Mouse (Mus musculus): ENCODE data around the gene Rad51c. TPM values are rescaled to one million over a fixed set of nuclear protein-coding genes. Genes with fewer than 3 reads are reported as not detected.
A peak's percentile ranks its signal among the peaks of the same experiment; 100 is the strongest.
"Not testable (repeated sequence)": the region's sequence is repeated elsewhere in the genome, so short reads cannot be mapped to it uniquely, and the experiment has no call there.

The Rad51c gene
- polyA plus RNA-seq, 1 experiment from 2014 or later, result 13.4 TPM

GRCm38 (mm10) chr11:87413412-87413811 lies 8.7 kb upstream of the Rad51c start:
- ATAC-seq (ENCODE audit: insufficient read depth, low FRiP score, low TSS enrichment); H3K27ac ChIP-seq (ENCODE audit: low read depth, low read length); H3K9me3 ChIP-seq (ENCODE audit: control insufficient read depth, low read length); H3K4me2 ChIP-seq (ENCODE audit: low read depth); H3K36me3 ChIP-seq (ENCODE audit: control insufficient read depth, insufficient read depth, low read length); H3K4me3 ChIP-seq (ENCODE audit: low read depth, low read length); H3K9ac ChIP-seq (ENCODE audit: low read length); DNase-seq (ENCODE audit: low spot score); H3K27me3 ChIP-seq (ENCODE audit: control insufficient read depth, insufficient read depth, low read length); H3K4me1 ChIP-seq (ENCODE audit: control insufficient read depth, insufficient read depth, low read length): not testable (repeated sequence)
- WGBS, result 67% methylated on average over 3 of the region's 3 CpGs

GRCm38 (mm10) chr11:87404111-87404853 lies 472 bp downstream of the Rad51c start:
- Histone ChIP-seq H3K4me3 (ENCODE audit: low read depth, low read length) (peak overlapping the region; percentile 49), H3K9ac (ENCODE audit: low read length) (peak overlapping the region; percentile 80)
- 3% methylated on average over 58 of the region's 58 CpGs for WGBS

GRCm38 (mm10) chr11:87398402-87398801 lies 6.4 kb downstream of the Rad51c start:
- no peaks in the 10 kb centered on the region for H3K9me3 ChIP-seq (ENCODE audit: control insufficient read depth, low read length)
- H3K27ac ChIP-seq (ENCODE audit: low read depth, low read length), result no peak overlapping the region
- 94% methylated on average over 2 of the region's 2 CpGs for WGBS
- ATAC-seq (ENCODE audit: insufficient read depth, low FRiP score, low TSS enrichment) (no peak), DNase-seq (ENCODE audit: low spot score) (no peak)
- no peak overlapping the region for H3K9ac ChIP-seq (ENCODE audit: low read length)
- no peak overlapping the region for H3K4me3 ChIP-seq (ENCODE audit: low read depth, low read length)
- H3K36me3 ChIP-seq (ENCODE audit: control insufficient read depth, insufficient read depth, low read length), result no peaks in the 10 kb centered on the region
- no peak overlapping the region for H3K4me2 ChIP-seq (ENCODE audit: low read depth)
- H3K27me3 ChIP-seq (ENCODE audit: control insufficient read depth, insufficient read depth, low read length), result no peaks in the 10 kb centered on the region
- no peaks in the 10 kb centered on the region for H3K4me1 ChIP-seq (ENCODE audit: control insufficient read depth, insufficient read depth, low read length)

More at GRCm38 (mm10) chr11:87404111-87404853, 472 bp downstream of the Rad51c start:
- H3K27ac ChIP-seq (ENCODE audit: low read depth, low read length), result peak overlapping the region; percentile 81
- no peaks in the 10 kb centered on the region for H3K36me3 ChIP-seq (ENCODE audit: control insufficient read depth, insufficient read depth, low read length)
- peak; percentile 99 for DNase-seq (ENCODE audit: low spot score)
- H3K4me1 ChIP-seq (ENCODE audit: control insufficient read depth, insufficient read depth, low read length), result no peaks in the 10 kb centered on the region
- no peaks in the 10 kb centered on the region for H3K9me3 ChIP-seq (ENCODE audit: control insufficient read depth, low read length)
- peak overlapping the region; percentile 60 for H3K4me2 ChIP-seq (ENCODE audit: low read depth)
- ATAC-seq (ENCODE audit: insufficient read depth, low FRiP score, low TSS enrichment), result peak; percentile 83
- no peaks in the 10 kb centered on the region for H3K27me3 ChIP-seq (ENCODE audit: control insufficient read depth, insufficient read depth, low read length)

GRCm38 (mm10) chr11:87393855-87394254 lies 10.9 kb downstream of the Rad51c start:
- Histone ChIP-seq H3K4me2 (ENCODE audit: low read depth) (no peak overlapping the region), H3K9me3 (ENCODE audit: control insufficient read depth, low read length) (no peaks in the 10 kb centered on the region), H3K9ac (ENCODE audit: low read length) (no peak overlapping the region), H3K27ac (ENCODE audit: low read depth, low read length) (no peak overlapping the region), H3K36me3 (ENCODE audit: control insufficient read depth, insufficient read depth, low read length) (peaks cover 2% of the 10 kb centered on the region; the same call in 1 of the 2 replicates), H3K4me1 (ENCODE audit: control insufficient read depth, insufficient read depth, low read length) (no peaks in the 10 kb centered on the region), H3K27me3 (ENCODE audit: control insufficient read depth, insufficient read depth, low read length) (no peaks in the 10 kb centered on the region), H3K4me3 (ENCODE audit: low read depth, low read length) (no peak overlapping the region)
- DNase-seq (ENCODE audit: low spot score) (peak; percentile 19), ATAC-seq (ENCODE audit: insufficient read depth, low FRiP score, low TSS enrichment) (no peak)
- 48% methylated on average over 1 of the region's 1 CpGs for WGBS

- DNase-seq (ENCODE audit: low spot score), result no peak
- Histone ChIP-seq H3K4me3 (ENCODE audit: low read depth, low read length) (no peak overlapping the region), H3K4me1 (ENCODE audit: control insufficient read depth, insufficient read depth, low read length) (no peaks in the 10 kb centered on the region), H3K36me3 (ENCODE audit: control insufficient read depth, insufficient read depth, low read length) (no peaks in the 10 kb centered on the region), H3K9ac (ENCODE audit: low read length) (no peak overlapping the region), H3K27me3 (ENCODE audit: control insufficient read depth, insufficient read depth, low read length) (no peaks in the 10 kb centered on the region), H3K4me2 (ENCODE audit: low read depth) (no peak overlapping the region), H3K9me3 (ENCODE audit: control insufficient read depth, low read length) (no peaks in the 10 kb centered on the region), H3K27ac (ENCODE audit: low read depth, low read length) (no peak overlapping the region)
- no peak for ATAC-seq (ENCODE audit: insufficient read depth, low FRiP score, low TSS enrichment)
- WGBS, result 97% methylated on average over 1 of the region's 1 CpGs
Observed at GRCm38 (mm10) chr11:87385676-87386075, 19.1 kb downstream of the Rad51c start.

- WGBS, result 97% methylated on average over 4 of the region's 4 CpGs
- Histone ChIP-seq H3K4me1 (ENCODE audit: control insufficient read depth, insufficient read depth, low read length) (no peaks in the 10 kb centered on the region), H3K27me3 (ENCODE audit: control insufficient read depth, insufficient read depth, low read length) (no peaks in the 10 kb centered on the region), H3K36me3 (ENCODE audit: control insufficient read depth, insufficient read depth, low read length) (no peaks in the 10 kb centered on the region), H3K9ac (ENCODE audit: low read length) (no peak overlapping the region), H3K4me2 (ENCODE audit: low read depth) (no peak overlapping the region), H3K9me3 (ENCODE audit: control insufficient read depth, low read length) (no peaks in the 10 kb centered on the region), H3K27ac (ENCODE audit: low read depth, low read length) (no peak overlapping the region), H3K4me3 (ENCODE audit: low read depth, low read length) (no peak overlapping the region)
- DNase-seq (ENCODE audit: low spot score) (no peak), ATAC-seq (ENCODE audit: insufficient read depth, low FRiP score, low TSS enrichment) (no peak)
Observed at GRCm38 (mm10) chr11:87384551-87384950, 20.2 kb downstream of the Rad51c start.

GRCm38 (mm10) chr11:87367865-87368580 lies 36.7 kb downstream of the Rad51c start:
- Histone ChIP-seq H3K4me3 (ENCODE audit: low read depth, low read length) (no peak overlapping the region), H3K9ac (ENCODE audit: low read length) (no peak overlapping the region), H3K9me3 (ENCODE audit: control insufficient read depth, low read length) (no peaks in the 10 kb centered on the region), H3K4me2 (ENCODE audit: low read depth) (no peak overlapping the region), H3K27me3 (ENCODE audit: control insufficient read depth, insufficient read depth, low read length) (no peaks in the 10 kb centered on the region), H3K4me1 (ENCODE audit: control insufficient read depth, insufficient read depth, low read length) (no peaks in the 10 kb centered on the region), H3K36me3 (ENCODE audit: control insufficient read depth, insufficient read depth, low read length) (no peaks in the 10 kb centered on the region), H3K27ac (ENCODE audit: low read depth, low read length) (no peak overlapping the region)
- ATAC-seq (ENCODE audit: insufficient read depth, low FRiP score, low TSS enrichment) (no peak), DNase-seq (ENCODE audit: low spot score) (no peak)
- WGBS, result 68% methylated on average over 9 of the region's 9 CpGs

- DNase-seq (ENCODE audit: low spot score) (no peak), ATAC-seq (ENCODE audit: insufficient read depth, low FRiP score, low TSS enrichment) (no peak)
- WGBS, result 87% methylated on average over 7 of the region's 7 CpGs
- Histone ChIP-seq H3K4me3 (ENCODE audit: low read depth, low read length) (no peak overlapping the region), H3K27ac (ENCODE audit: low read depth, low read length) (no peak overlapping the region), H3K27me3 (ENCODE audit: control insufficient read depth, insufficient read depth, low read length) (no peaks in the 10 kb centered on the region), H3K9me3 (ENCODE audit: control insufficient read depth, low read length) (no peaks in the 10 kb centered on the region), H3K4me2 (ENCODE audit: low read depth) (no peak overlapping the region), H3K9ac (ENCODE audit: low read length) (no peak overlapping the region), H3K4me1 (ENCODE audit: control insufficient read depth, insufficient read depth, low read length) (no peaks in the 10 kb centered on the region), H3K36me3 (ENCODE audit: control insufficient read depth, insufficient read depth, low read length) (no peaks in the 10 kb centered on the region)
Observed at GRCm38 (mm10) chr11:87367061-87367460, 37.7 kb downstream of the Rad51c start.

- H3K9ac ChIP-seq (ENCODE audit: low read length), result no peak overlapping the region
- no peak for DNase-seq (ENCODE audit: low spot score)
Observed at GRCm38 (mm10) chr11:87365120-87365519, 39.6 kb downstream of the Rad51c start.

More at GRCm38 (mm10) chr11:87365120-87365519, 39.6 kb downstream of the Rad51c start:
- Histone ChIP-seq H3K27ac (ENCODE audit: low read depth, low read length) (no peak overlapping the region), H3K4me1 (ENCODE audit: control insufficient read depth, insufficient read depth, low read length) (no peaks in the 10 kb centered on the region), H3K36me3 (ENCODE audit: control insufficient read depth, insufficient read depth, low read length) (no peaks in the 10 kb centered on the region), H3K4me3 (ENCODE audit: low read depth, low read length) (no peak overlapping the region), H3K27me3 (ENCODE audit: control insufficient read depth, insufficient read depth, low read length) (no peaks in the 10 kb centered on the region), H3K4me2 (ENCODE audit: low read depth) (no peak overlapping the region), H3K9me3 (ENCODE audit: control insufficient read depth, low read length) (no peaks in the 10 kb centered on the region)
- WGBS, result 88% methylated on average over 5 of the region's 5 CpGs
- ATAC-seq (ENCODE audit: insufficient read depth, low FRiP score, low TSS enrichment), result no peak

Measured in neural tube, embryonic 11.5 days (tissue).